Mouse (Mus musculus): ENCODE results near the gene Atl3.
A peak's percentile ranks its signal among the peaks of the same experiment; 100 is the strongest.
"Not testable (repeated sequence)": the region's sequence is repeated elsewhere in the genome, so short reads cannot be mapped to it uniquely, and the experiment has no call there.

Gene Atl3

GRCm38 (mm10) chr19:7493352-7494186 lies at the start of gene Atl3:
Gene Atl3, plus strand, starts transcription at chr19:7494040.
- DNase-seq (ENCODE audit: low spot score) = no peak

- no peak for DNase-seq (ENCODE audit: low spot score)
Measured at GRCm38 (mm10) chr19:7445105-7445504, 48.7 kb upstream of the Atl3 start.

DNA sequence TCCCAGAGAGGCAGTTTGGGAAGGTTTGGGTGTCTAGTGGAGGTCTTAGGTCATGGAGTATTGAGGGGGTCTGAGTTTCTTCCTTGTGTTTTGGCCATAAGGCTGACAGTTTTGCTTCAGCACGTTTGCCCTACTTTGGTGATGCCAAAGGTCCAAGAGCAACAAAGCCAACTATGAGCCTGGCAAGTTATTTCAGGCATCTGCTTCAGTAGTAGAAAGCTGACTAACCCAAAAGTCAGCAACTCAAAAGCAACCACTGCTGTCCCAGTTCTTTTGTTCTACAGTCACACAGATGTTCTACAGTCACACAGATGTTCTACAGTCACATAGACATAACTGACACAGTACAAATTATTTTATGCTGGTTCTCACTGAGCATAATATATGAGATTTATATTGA lies 48.2 kb upstream of the Atl3 start:
- DNase-seq (ENCODE audit: low spot score) = no peak

GRCm38 (mm10) chr19:7456803-7457202 lies 37.0 kb upstream of the Atl3 start:
- DNase-seq (ENCODE audit: low spot score) = no peak

DNA sequence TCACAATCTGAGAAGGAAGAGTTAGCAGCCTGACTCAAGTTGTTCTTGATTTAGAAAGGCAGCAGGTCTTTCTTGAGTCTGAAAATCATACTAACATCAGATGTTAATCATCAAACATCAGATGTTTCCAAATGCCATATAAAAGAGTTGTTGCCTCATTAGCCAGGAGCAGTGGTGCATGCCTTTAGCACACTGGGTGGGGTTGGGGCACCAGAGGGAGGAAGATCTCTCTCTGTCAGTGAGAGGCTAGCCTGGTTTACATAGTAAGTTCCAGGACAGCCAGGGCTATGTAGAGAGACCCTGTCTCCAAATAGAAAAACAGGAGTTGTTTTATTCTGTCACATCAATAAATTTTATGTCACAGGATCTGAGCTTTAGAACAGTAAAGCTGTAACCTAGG lies 34.9 kb upstream of the Atl3 start:
- DNase-seq (ENCODE audit: low spot score) = no peak

GRCm38 (mm10) chr19:7459370-7459769 lies 34.5 kb upstream of the Atl3 start:
- DNase-seq (ENCODE audit: low spot score) = no peak

GRCm38 (mm10) chr19:7467915-7468314 lies 25.9 kb upstream of the Atl3 start:
- DNase-seq (ENCODE audit: low spot score) = no peak

DNA sequence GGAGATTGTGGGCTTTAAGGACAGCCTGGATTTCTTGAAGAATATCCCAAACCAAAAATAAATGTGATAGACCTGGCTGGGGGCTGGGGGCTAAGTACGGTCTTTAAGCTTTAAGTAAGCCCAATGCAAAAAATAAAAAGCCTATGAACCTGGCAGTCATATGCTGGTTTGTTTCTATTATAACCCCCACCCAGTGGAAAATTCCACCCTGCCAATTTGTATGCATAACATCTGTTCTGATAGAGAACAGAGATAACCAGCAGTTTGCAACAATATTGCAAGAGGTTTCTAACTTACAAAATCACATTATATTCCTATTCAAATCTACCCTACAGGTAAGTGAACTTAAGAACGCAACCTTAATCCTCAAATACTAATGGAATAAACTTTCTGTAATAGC lies 23.2 kb upstream of the Atl3 start:
- no peak for DNase-seq (ENCODE audit: low spot score)

DNA sequence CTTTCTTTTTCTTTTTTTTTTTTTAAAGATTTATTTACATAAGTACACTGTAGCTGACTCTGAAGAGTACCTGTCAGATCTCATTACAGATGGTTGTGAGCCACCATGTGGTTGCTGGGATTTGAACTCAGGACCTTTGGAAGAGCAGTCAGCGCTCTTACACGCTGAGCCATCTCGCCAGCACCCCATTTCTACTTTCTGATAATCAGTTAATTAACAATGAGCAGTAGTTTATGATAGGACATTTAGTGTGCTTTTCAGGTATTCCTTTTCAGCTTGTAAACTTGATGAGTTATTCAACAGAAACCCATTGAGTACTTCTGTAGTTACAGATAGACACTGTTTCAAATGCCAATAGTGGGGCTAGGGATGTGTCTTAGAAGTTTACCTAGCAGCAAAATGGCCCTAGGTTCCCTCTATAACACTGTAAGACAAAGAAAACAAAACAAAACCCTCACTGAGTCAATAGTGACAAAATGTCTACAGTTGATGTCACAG lies 14.0 kb upstream of the Atl3 start:
- DNase-seq (ENCODE audit: low spot score) = no peak

GRCm38 (mm10) chr19:7481541-7482265 lies 12.1 kb upstream of the Atl3 start:
- DNase-seq (ENCODE audit: low spot score) = no peak

DNA sequence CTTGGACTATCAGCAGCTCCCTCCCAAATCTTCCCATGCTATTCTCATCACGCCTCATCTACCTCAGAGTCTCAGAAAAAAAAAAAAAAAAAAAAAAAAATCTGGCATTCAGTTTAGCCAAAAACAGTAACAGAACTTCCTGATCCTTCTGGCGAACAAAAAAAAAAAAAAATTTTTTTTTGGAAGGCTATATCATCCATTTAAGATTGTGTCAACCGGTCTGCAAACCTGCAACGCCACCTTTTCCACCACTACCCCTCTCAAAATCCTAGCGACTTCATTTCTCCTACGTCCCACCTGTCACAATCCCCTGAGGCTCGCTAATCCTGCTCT lies 11.6 kb upstream of the Atl3 start:
- no peak for DNase-seq (ENCODE audit: low spot score)

GRCm38 (mm10) chr19:7482599-7483511 lies 11.0 kb upstream of the Atl3 start, which contains the start of gene Rtn3:
Gene Rtn3, minus strand, starts transcription at chr19:7483281.
- peak; percentile 93 for DNase-seq (ENCODE audit: low spot score)

DNA sequence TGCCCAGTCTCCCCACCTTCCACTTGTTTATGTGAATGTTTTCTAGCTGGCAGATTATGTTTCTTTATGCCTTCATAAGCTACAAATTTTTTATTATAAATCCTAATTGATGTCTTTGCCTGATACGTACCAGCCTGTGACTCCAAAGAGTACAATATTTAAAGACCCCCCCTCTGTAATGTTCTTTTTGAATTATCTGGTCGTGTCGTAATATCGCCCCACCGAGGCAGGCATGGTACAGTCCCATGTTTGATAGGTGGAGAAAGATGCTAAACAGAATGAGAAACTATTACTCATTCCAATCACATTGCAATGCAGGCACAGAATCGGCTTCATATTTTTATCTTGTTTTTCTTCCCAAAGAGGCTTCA lies 10.3 kb upstream of the Atl3 start:
- DNase-seq (ENCODE audit: low spot score) = no peak

DNA sequence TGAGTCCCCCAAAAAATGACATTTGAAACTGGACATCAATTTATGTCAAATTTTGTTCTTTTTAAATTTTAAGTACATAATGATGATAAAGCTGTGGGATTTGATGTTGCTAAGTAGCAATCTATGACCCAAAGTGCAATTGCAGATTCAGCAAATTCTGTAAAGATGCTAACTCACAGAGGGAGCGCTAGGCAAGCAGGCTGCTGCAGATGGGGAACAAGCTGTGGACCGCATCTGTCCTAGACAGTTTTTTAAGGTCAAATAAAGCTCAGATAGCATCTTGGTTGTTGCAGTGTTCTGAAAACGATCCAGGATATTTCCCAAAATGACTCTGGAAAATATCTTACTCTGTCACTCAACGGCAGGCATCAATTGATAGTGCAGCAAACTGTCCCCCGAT lies 9.8 kb upstream of the Atl3 start:
- DNase-seq (ENCODE audit: low spot score) = no peak

DNA sequence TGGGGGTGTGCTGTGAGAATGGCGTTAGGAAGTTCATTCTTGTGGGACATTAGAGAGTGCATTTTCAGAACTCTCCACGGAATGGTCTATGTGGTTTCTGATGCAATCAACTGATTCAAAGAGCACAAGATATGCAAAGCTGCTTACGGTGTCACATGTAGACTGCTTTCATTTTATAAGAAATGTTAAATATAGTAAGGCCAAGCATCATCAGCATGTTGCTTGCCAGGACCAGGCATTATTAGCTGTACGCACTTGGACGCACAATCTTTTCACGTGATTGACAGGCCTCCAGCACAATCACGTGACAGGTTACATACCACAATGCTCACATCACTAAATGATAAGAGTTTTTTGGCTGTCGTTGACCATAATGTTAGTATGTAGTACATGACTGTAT lies 6.2 kb upstream of the Atl3 start:
- DNase-seq (ENCODE audit: low spot score) = no peak

DNA sequence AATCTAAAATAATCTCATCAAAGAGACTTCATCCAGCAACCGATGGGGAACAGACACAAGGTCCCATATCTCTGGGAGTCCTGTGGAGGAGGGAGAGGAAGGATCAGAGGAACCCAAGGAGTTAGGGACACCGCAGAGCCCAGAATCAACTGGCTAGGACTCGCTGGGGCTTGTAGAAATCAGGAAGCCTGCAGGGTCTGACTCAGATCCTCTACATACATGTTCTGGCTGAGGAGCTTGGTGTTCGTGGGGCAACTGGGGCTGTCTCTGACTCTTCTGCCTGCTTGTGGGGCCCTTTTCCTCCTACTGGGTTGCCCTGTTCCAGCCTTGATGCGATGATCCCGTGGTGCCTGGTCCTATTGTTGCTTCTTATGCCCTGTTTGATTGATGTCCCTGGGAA lies 1.9 kb upstream of the Atl3 start:
- DNase-seq (ENCODE audit: low spot score) = no peak

DNA sequence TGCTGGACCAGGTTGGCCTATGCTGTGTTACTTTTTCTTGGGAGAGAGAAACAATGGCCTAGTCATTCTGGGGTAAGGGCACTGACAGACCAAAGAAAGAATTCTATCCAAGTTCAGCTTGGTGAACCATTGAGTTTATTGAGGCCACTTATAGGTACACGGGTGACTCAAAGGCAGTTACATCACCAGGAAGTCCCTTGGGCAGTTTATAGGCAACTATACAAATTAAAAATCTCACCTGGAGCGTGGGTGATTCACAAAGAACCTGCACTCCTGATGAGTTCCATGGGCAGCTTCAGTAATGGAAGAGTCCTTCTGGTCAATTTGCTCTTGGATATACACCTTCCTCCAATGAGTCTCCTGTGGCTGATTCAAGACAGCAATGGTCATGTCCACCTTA lies 1.2 kb upstream of the Atl3 start:
- DNase-seq (ENCODE audit: low spot score) = no peak

DNA sequence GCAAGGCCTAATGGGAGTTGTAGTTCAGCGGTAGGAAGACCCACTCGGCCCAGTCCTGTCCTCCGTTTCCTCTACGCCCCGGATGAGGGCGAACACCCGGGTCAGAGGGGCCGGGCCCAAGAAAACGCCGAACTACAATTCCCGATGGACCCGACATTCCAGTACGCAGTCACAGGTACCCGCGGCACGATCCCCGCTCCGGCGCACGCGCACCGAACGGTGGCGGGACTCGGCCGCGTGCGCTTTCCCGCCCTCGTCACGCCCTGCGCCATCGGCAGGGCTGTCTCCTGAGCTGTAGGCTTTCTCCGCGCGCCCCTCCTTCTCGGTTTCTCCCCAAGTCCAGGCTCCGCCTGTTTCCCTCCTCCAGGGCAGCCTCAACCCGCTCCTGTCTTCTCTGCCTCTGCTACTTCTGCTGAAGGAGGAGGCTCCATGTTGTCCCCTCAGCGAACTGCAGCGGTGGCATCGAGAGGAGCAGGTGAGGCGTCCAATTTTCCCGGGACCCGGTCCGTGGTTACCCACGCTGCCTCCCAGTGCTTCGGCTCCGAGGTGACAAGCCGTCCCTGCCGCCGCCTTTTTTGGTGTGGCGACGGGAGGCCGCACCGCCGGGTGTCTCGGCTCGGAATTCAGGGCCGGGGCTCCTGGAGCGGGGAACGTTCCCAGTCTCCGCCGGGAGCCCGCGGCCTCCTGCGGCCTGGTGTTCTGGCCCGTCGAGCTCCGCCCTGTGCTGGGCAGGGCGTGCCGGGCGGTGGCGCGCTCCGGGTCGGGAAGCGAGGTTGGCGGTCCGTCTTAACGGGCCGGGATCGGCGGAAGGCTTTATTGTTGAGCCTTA lies 561 bp downstream of the Atl3 start:
- peak; percentile 84 for DNase-seq (ENCODE audit: low spot score)

DNA sequence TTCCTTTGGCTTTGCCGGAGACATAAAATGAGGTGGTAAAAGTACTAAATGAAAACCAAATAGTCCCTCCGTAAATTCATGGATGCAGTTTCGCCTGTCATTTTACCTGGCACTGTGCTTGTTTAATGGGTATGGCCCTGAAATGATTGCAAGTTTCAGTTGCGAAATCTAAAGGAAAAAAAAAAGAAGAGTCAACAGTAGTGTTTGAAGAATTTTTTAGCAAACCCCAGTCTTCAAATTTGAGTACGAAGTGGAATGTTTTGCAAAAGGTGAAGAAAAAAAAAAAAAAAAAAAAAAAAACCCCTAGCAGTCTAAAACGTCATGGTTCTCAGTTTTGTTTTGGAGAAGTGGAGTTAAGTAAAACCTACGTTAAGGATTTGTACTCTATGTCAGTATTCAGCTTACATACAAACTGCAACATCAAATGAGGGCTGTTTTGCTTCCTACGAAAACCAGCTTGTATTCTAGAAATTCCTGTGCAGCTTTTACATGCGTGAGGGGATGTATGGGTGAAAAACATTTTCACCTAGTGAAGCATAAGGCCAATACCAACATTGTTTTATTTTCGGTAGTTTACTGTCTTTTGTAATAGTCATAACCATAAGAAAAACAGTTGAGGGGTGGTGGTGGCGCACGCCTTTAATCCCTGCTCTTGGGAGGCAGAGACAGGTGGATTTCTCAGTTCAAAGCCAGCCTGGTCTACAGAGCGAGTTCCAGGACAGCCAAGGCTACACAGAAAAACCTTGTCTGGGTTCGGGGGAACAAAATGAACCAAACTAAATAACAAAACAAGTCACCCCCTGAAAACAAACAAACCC lies 1.6 kb downstream of the Atl3 start:
- no peak for DNase-seq (ENCODE audit: low spot score)

GRCm38 (mm10) chr19:7496070-7496469 lies 2.2 kb downstream of the Atl3 start:
- DNase-seq (ENCODE audit: low spot score) = not testable (repeated sequence)

DNA sequence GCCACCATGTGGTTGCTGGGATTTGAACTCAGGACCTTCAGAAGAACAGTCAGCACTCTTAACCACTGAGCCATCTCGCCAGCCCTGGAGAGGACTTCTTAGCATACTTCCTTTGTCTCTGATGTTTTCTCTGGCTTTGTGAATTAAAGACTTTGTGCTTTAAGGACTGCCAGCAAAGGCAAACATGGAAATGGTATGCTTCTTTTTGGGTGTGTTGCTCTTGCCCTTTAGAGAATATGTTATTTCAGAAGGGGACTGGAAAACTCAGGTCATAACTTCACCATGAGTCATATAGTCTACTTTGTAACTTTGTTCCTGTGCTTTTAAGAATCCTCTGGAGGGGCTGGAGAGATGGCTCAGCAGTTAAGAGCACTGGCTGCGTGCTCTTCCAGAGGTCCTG lies 5.0 kb downstream of the Atl3 start:
- no peak for DNase-seq (ENCODE audit: low spot score)
